ENCODE assay signal across 9 mouse cellular contexts in genomic region chr11:120308441-120309320, GRCm38 (mm10). TPM values are rescaled to one million over a fixed set of nuclear protein-coding genes. Genes with fewer than 3 reads are reported as not detected.
DNase-seq lines count a peak whose midpoint lies in the region; ATAC-seq and TF ChIP-seq lines count a peak whose summit lies in the region.
"Had no signal": no experiment of that assay in that cellular context is flagged by ENCODE, and none has a peak within 500 bp of the region (broad histone marks: within the 10 kb centered on the region; RNA-seq: fewer than 3 reads in every experiment).

No protein-coding gene starts in this region.

- DNase-seq in gastrocnemius, postnatal 14 days, result peak; percentile 5
- no peak for DNase-seq in gastrocnemius, postnatal 36 days
- DNase-seq in lung, postnatal 0 days (ENCODE audit: low spot score), result peak; percentile 4
- no peak for DNase-seq in lung, adult 18-20 months
- DNase-seq in cerebellum, postnatal 14 days, result peak; percentile 10 to 16
- peak; percentile 30 for DNase-seq in limb, embryonic 10.5 days (ENCODE audit: low spot score)
- DNase-seq in layer of hippocampus, adult 8-10 months (ENCODE audit: low spot score in 2 of 2), result no peak
- no peak for DNase-seq in ovary, postnatal 14 days (ENCODE audit: low spot score)

- peaks cover 21% of the 10 kb centered on the region for H3K4me1 ChIP-seq in lung, postnatal 0 days (ENCODE audit: insufficient read depth, low read depth, low read length)
- H3K4me1 ChIP-seq in limb, embryonic 10.5 days, result peaks cover 74% of the 10 kb centered on the region

- no peak for TF ChIP-seq CTCF in lung, postnatal 0 days (IDR thresholded peaks at IDR 0.05)

- ATAC-seq in lung, postnatal 0 days, result no peak

- TF ChIP-seq EP300 in lung, postnatal 0 days (IDR thresholded peaks at IDR 0.05), result no peak

- no peaks in the 10 kb centered on the region for H3K36me3 ChIP-seq in lung, postnatal 0 days (ENCODE audit: insufficient read depth, low read length)
- H3K36me3 ChIP-seq in limb, embryonic 10.5 days, result no peaks in the 10 kb centered on the region
- H3K36me3 ChIP-seq: G1E had no signal

- intact Hi-C loops in gastrocnemius, postnatal 14 days (cut with DNase I; ENCODE audit: low total_unique reads), result loop anchor here (5.0 to 10.0 kb wide), 3 partner anchors 71 to 201 kb away; no protein-coding TSS in a partner anchor
- intact Hi-C loops in gastrocnemius, postnatal 36 days (cut with DNase I), result loop anchor here (5.0 kb wide), 2 partner anchors 121 to 196 kb away; no protein-coding TSS in a partner anchor

- no peak overlapping the region for H3K9ac ChIP-seq in lung, postnatal 0 days (replicated peaks; ENCODE audit: low read depth)

- H3K4me2 ChIP-seq in lung, postnatal 0 days (replicated peaks; ENCODE audit: low read depth, low read length), result no peak overlapping the region

- H3K27me3 ChIP-seq in lung, postnatal 0 days (replicated peaks; ENCODE audit: insufficient read depth, low read length), result no peaks in the 10 kb centered on the region
- H3K27me3 ChIP-seq in limb, embryonic 10.5 days (ENCODE audit: low read depth, poor library complexity, severe bottlenecking), result peaks cover under 1% of the 10 kb centered on the region; the same call in 1 of the 2 replicates

- no peaks in the 10 kb centered on the region for H3K9me3 ChIP-seq in lung, postnatal 0 days (ENCODE audit: low read length)
- no peaks in the 10 kb centered on the region for H3K9me3 ChIP-seq in limb, embryonic 10.5 days (replicated peaks)
- H3K9me3 ChIP-seq: G1E had no signal

- no peak overlapping the region for H3K27ac ChIP-seq in lung, postnatal 0 days (ENCODE audit: low read length)
- 0 out of 2 replicates have a peak overlapping the region, but pooled peaks have one; percentile 12 for H3K27ac ChIP-seq in limb, embryonic 10.5 days

- H3K4me3 ChIP-seq in lung, postnatal 0 days (ENCODE audit: low read depth, low read length), result no peak overlapping the region
- H3K4me3 ChIP-seq in limb, embryonic 10.5 days, result peak overlapping the region; percentile 25; the same call in 1 of the 2 replicates

- 43% methylated on average over 15 of the region's 15 CpGs for WGBS in lung, postnatal 0 days
- 55% methylated on average over 15 of the region's 15 CpGs for WGBS in limb, embryonic 10.5 days

RNA-seq across cellular contexts. Expression of gene Actg1, which starts 39.7 kb away (rescaled TPM):
- total RNA-seq in gastrocnemius, postnatal 14 days (2021), result 100 to 1,000 TPM; 308 to 391 TPM
- 100 to 1,000 TPM; 186 to 222 TPM for total RNA-seq in gastrocnemius, postnatal 36 days (2021)
- 1,989 and 2,317 TPM in 2 replicates for polyA plus RNA-seq in lung, postnatal 0 days (2015; fragmentation: Nextera tagmentation; extraction: Ambion mirVana)
- polyA plus RNA-seq in limb, embryonic 10.5 days (2016; fragmentation: Nextera tagmentation; extraction: Ambion mirVana), result 3,099 and 3,197 TPM in 2 replicates
- 1,000 to 10,000 TPM; 1,218 to 1,398 (median 1,309) TPM for total RNA-seq in layer of hippocampus, adult 8-10 months (2022)

RNA-seq across cellular contexts. Expression of gene Fscn2, which starts 52.7 kb away (rescaled TPM):
- under 1 TPM; 0.16 to 0.39 TPM for total RNA-seq in gastrocnemius, postnatal 14 days (2021)
- under 1 TPM; 0.31 to 0.37 TPM for total RNA-seq in gastrocnemius, postnatal 36 days (2021)
- 0.36 and 0.74 TPM in 2 replicates for polyA plus RNA-seq in lung, postnatal 0 days (2015; fragmentation: Nextera tagmentation; extraction: Ambion mirVana)
- 0.35 and 0.74 TPM in 2 replicates for polyA plus RNA-seq in limb, embryonic 10.5 days (2016; fragmentation: Nextera tagmentation; extraction: Ambion mirVana)
- total RNA-seq in layer of hippocampus, adult 8-10 months (2022), result under 1 TPM in 3 of 4 experiments, not detected in 1; 0.49 to 0.79 (median 0.73) TPM
- polyA plus RNA-seq: G1E had no signal

Comparison
In these comparisons a context has a peak if more than half of its experiments do, and no peak if none do; other contexts are left out.
1. DNase-seq: peak in gastrocnemius, postnatal 14 days (single experiment), lung, postnatal 0 days (single experiment), cerebellum, postnatal 14 days (2 of 2) and limb, embryonic 10.5 days (single experiment); none in gastrocnemius, postnatal 36 days (0 of 2), lung, adult 18-20 months (0 of 2), layer of hippocampus, adult 8-10 months (0 of 2) and ovary, postnatal 14 days (single experiment).